Mouse (Mus musculus): Measurements from ENCODE around the gene Hrc. TPM values are rescaled to one million over a fixed set of nuclear protein-coding genes. Genes with fewer than 3 reads are reported as not detected.

Hrc gene
- total RNA-seq (2021) = under 1 TPM; 0.23 to 0.94 TPM

GRCm38 (mm10) chr7:45335056-45335455 is at the start of gene Hrc:
TSS of gene Hrc (plus strand) at chr7:45335290.
- intact Hi-C loops (cut with DNase I) = no loop called here
- DNase-seq (ENCODE audit: low spot score in 2 of 2) = no peak

GRCm38 (mm10) chr7:45286486-45286885 is 48.6 kb upstream of the Hrc start:
- DNase-seq (ENCODE audit: low spot score in 2 of 2) = no peak
- intact Hi-C loops (cut with DNase I) = no loop called here

- intact Hi-C loops (cut with DNase I) = no loop called here
- no peak for DNase-seq (ENCODE audit: low spot score in 2 of 2)
These were observed 38.5 kb upstream of the Hrc start for GRCm38 (mm10) chr7:45296626-45297025.

GRCm38 (mm10) chr7:45297563-45297962 is 37.5 kb upstream of the Hrc start:
- no peak for DNase-seq (ENCODE audit: low spot score in 2 of 2)
- intact Hi-C loops (cut with DNase I) = no loop called here

- DNase-seq (ENCODE audit: low spot score in 2 of 2) = peak; percentile 78 to 93
- intact Hi-C loops (cut with DNase I) = loop anchor here (1.0 to 2.0 kb wide), 2 partner anchors 41 to 137 kb away; no protein-coding TSS in a partner anchor
These were observed 35.3 kb upstream of the Hrc start for GRCm38 (mm10) chr7:45299752-45300151.

- intact Hi-C loops (cut with DNase I) = loop anchor here (2.0 kb wide), 1 partner anchor 41 kb away; no protein-coding TSS in a partner anchor
- DNase-seq (ENCODE audit: low spot score in 2 of 2) = peak; percentile 71 to 91
These were observed 34.8 kb upstream of the Hrc start for GRCm38 (mm10) chr7:45300270-45300669.

- intact Hi-C loops (cut with DNase I) = no loop called here
- DNase-seq (ENCODE audit: low spot score in 2 of 2) = no peak
These were observed 32.5 kb upstream of the Hrc start for GRCm38 (mm10) chr7:45302626-45303025.

GRCm38 (mm10) chr7:45304869-45305268 is 30.2 kb upstream of the Hrc start:
- intact Hi-C loops (cut with DNase I) = no loop called here
- no peak for DNase-seq (ENCODE audit: low spot score in 2 of 2)

- DNase-seq (ENCODE audit: low spot score in 2 of 2) = peak; percentile 60 to 66
- intact Hi-C loops (cut with DNase I) = no loop called here
These were observed 29.8 kb upstream of the Hrc start for GRCm38 (mm10) chr7:45305275-45305674.

- DNase-seq (ENCODE audit: low spot score in 2 of 2) = no peak
- intact Hi-C loops (cut with DNase I) = no loop called here
These were observed 26.4 kb upstream of the Hrc start for GRCm38 (mm10) chr7:45308551-45309240.

GRCm38 (mm10) chr7:45309455-45309854 is 25.6 kb upstream of the Hrc start:
- intact Hi-C loops (cut with DNase I) = no loop called here
- peak in 1 of 2 experiments; percentile 49 for DNase-seq (ENCODE audit: low spot score in 2 of 2)

GRCm38 (mm10) chr7:45312023-45312422 is 23.1 kb upstream of the Hrc start:
- intact Hi-C loops (cut with DNase I) = no loop called here
- no peak for DNase-seq (ENCODE audit: low spot score in 2 of 2)

GRCm38 (mm10) chr7:45312686-45313453 is 22.2 kb upstream of the Hrc start:
- intact Hi-C loops (cut with DNase I) = no loop called here
- no peak for DNase-seq (ENCODE audit: low spot score in 2 of 2)

GRCm38 (mm10) chr7:45313495-45313894 is 21.6 kb upstream of the Hrc start:
- DNase-seq (ENCODE audit: low spot score in 2 of 2) = no peak
- intact Hi-C loops (cut with DNase I) = no loop called here

- intact Hi-C loops (cut with DNase I) = no loop called here
- DNase-seq (ENCODE audit: low spot score in 2 of 2) = peak; percentile 49 to 73
These were observed 19.8 kb upstream of the Hrc start for GRCm38 (mm10) chr7:45315182-45315701.

GRCm38 (mm10) chr7:45316536-45316935 is 18.6 kb upstream of the Hrc start:
- intact Hi-C loops (cut with DNase I) = no loop called here
- no peak for DNase-seq (ENCODE audit: low spot score in 2 of 2)

GRCm38 (mm10) chr7:45322245-45322644 is 12.8 kb upstream of the Hrc start:
- DNase-seq (ENCODE audit: low spot score in 2 of 2) = no peak
- intact Hi-C loops (cut with DNase I) = no loop called here

GRCm38 (mm10) chr7:45323069-45323468 is 12.0 kb upstream of the Hrc start:
- intact Hi-C loops (cut with DNase I) = no loop called here
- no peak for DNase-seq (ENCODE audit: low spot score in 2 of 2)

GRCm38 (mm10) chr7:45325800-45326199 is 9.3 kb upstream of the Hrc start:
- intact Hi-C loops (cut with DNase I) = no loop called here
- DNase-seq (ENCODE audit: low spot score in 2 of 2) = no peak

GRCm38 (mm10) chr7:45328841-45329475 is 6.1 kb upstream of the Hrc start:
- peak in 1 of 2 experiments; percentile 77 for DNase-seq (ENCODE audit: low spot score in 2 of 2)
- intact Hi-C loops (cut with DNase I) = no loop called here
